ENCODE assay signal across 8 mouse cellular contexts in the genomic region with DNA sequence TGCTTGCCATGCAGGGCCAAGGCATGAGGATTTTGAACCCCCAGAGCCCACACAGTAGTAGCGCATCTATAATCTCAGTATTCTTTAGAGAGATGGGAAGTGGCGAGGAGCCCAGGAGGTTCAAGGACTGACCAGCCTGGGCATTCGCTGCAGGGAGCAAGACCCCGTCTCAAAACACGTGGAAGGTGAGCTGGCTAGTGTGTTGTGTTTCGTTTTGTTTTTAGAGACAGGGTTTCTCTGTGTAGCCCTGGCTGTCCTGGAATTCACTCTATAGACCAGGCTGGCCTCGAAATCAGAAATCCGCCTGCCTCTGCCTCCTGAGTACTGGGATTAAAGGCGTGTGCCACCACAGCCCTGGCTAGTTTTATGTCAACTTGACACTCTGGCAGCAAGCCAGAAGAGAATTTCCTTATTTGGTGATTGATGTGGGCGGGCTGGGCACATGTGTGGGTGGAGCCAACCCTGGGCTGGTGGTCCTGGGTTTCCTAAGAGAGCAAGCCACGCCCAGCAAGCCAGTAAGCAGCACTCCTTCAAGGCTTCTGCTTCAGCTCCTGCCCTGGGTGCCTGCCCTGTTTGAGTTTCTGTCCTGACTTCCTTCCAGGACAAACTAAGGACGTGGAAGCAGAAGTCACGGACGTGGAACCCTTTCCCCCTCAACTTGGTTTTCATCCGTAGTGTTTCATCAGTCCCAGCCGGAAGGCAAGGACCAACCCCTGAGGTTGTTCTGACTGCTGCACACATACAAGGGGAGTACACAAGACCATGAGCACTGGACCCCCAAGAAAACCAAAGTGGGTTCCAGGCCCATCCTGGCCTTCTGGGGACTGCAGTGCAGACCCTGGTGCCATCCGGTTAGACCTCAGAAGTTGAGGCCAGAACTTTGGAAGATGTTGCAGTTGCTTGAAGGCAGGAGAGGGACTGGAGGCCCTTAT.
A peak's percentile ranks its signal among the peaks of the same experiment; 100 is the strongest.
DNase-seq lines count a peak whose midpoint lies in the region; ATAC-seq and TF ChIP-seq lines count a peak whose summit lies in the region.

No protein-coding gene starts in this region.

- DNase-seq in cerebellum, adult 11-12 months = peak; percentile 71
- DNase-seq in cerebellum, adult 18-20 months = no peak
- peak; percentile 96 for DNase-seq in R1 (ENCODE audit: low read depth, low spot score)
- DNase-seq in liver, adult 2 months (ENCODE audit: extremely low read depth, low read depth, low spot score) = no peak
- no peak for DNase-seq in adrenal gland, postnatal 4 days (ENCODE audit: low spot score in 2 of 2)
- DNase-seq in layer of hippocampus, adult 8-10 months (ENCODE audit: low spot score in 2 of 2) = no peak

- TF ChIP-seq CTCF in liver, adult 2 months (IDR thresholded peaks at IDR 0.05; ENCODE audit: low read depth, low read length) = no peak
- no peak for TF ChIP-seq CTCF in olfactory bulb, adult 2 months (IDR thresholded peaks at IDR 0.05; ENCODE audit: insufficient read depth, low read depth, low read length)

- H3K4me2 ChIP-seq in heart, embryonic 16.5 days (ENCODE audit: low read depth, low read length) = no peak overlapping the region

- H3K27me3 ChIP-seq in heart, embryonic 16.5 days (ENCODE audit: control insufficient read depth, insufficient read depth, low read length) = no peaks in the 10 kb centered on the region
- no peaks in the 10 kb centered on the region for H3K27me3 ChIP-seq in liver, adult 2 months (ENCODE audit: control insufficient read depth, insufficient read depth, low read length)

- ATAC-seq in heart, embryonic 16.5 days (replicated peaks; ENCODE audit: extremely low read depth, insufficient read depth, low FRiP score) = no peak

- 86% methylated on average over 17 of the region's 17 CpGs for WGBS in heart, embryonic 16.5 days
- WGBS in liver, adult 2 months = 74% methylated on average over 17 of the region's 17 CpGs
- WGBS in olfactory bulb, adult 2 months = 85% methylated on average over 17 of the region's 17 CpGs

- no peaks in the 10 kb centered on the region for H3K36me3 ChIP-seq in heart, embryonic 16.5 days (ENCODE audit: control insufficient read depth, insufficient read depth)
- no peaks in the 10 kb centered on the region for H3K36me3 ChIP-seq in liver, adult 2 months (ENCODE audit: control insufficient read depth, insufficient read depth, low read length)

- no peak for TF ChIP-seq POLR2A in liver, adult 2 months (IDR thresholded peaks at IDR 0.05; ENCODE audit: extremely low read depth, insufficient read depth, low read length)
- TF ChIP-seq POLR2A in olfactory bulb, adult 2 months (IDR thresholded peaks at IDR 0.05; ENCODE audit: insufficient read depth, low read depth, low read length) = no peak

- H3K79me2 ChIP-seq in liver, adult 2 months (ENCODE audit: control insufficient read depth, insufficient read depth, low read length) = no peaks in the 10 kb centered on the region

- H3K9ac ChIP-seq in heart, embryonic 16.5 days (ENCODE audit: low read length) = no peak overlapping the region; the same call in 1 of the 2 replicates
- no peak overlapping the region for H3K9ac ChIP-seq in liver, adult 2 months (ENCODE audit: low read depth, low read length)

- peaks cover 45% of the 10 kb centered on the region for H3K4me1 ChIP-seq in heart, embryonic 16.5 days (ENCODE audit: control insufficient read depth, insufficient read depth, low read length)
- H3K4me1 ChIP-seq in liver, adult 2 months (ENCODE audit: control insufficient read depth, insufficient read depth, low read length) = peaks cover 37% of the 10 kb centered on the region
- H3K4me1 ChIP-seq in olfactory bulb, adult 2 months (ENCODE audit: control insufficient read depth, insufficient read depth, low read length) = peaks cover 75% of the 10 kb centered on the region

- no peak overlapping the region for H3K4me3 ChIP-seq in heart, embryonic 16.5 days (ENCODE audit: low read length)
- no peak overlapping the region for H3K4me3 ChIP-seq in liver, adult 2 months (ENCODE audit: insufficient read depth, low read depth, low read length)
- no peak overlapping the region for H3K4me3 ChIP-seq in olfactory bulb, adult 2 months (ENCODE audit: insufficient read depth, low read depth, low read length)

- peak overlapping the region; percentile 85 for H3K27ac ChIP-seq in heart, embryonic 16.5 days (ENCODE audit: low read length)
- peak overlapping the region; percentile 81 for H3K27ac ChIP-seq in liver, adult 2 months (replicated peaks; ENCODE audit: insufficient read depth, low read depth, low read length)
- peak overlapping the region; percentile 99 for H3K27ac ChIP-seq in olfactory bulb, adult 2 months (ENCODE audit: insufficient read depth, low read depth, low read length)

- H3K9me3 ChIP-seq in heart, embryonic 16.5 days (replicated peaks; ENCODE audit: control insufficient read depth, low read length) = no peaks in the 10 kb centered on the region

Comparison
In these comparisons a context has a peak if more than half of its experiments do, and no peak if none do; other contexts are left out.
1. DNase-seq: peak in cerebellum, adult 11-12 months (single experiment) and R1 (single experiment); none in cerebellum, adult 18-20 months (0 of 2), liver, adult 2 months (single experiment), adrenal gland, postnatal 4 days (0 of 2) and layer of hippocampus, adult 8-10 months (0 of 2).
2. Peak in every context shown above with its lines, with median percentiles within 50 percentile points of each other: H3K27ac ChIP-seq.